Mouse (Mus musculus): ENCODE measurements at regions not wholly inside any gene's neighbourhood (a gene's known extent, or its start where the extent isn't known, plus 50 kb on each side); places are given as distances from the start of the nearest gene placed in this dataset.

GRCm38 (mm10) chr7:69877031-69877430 is 489.5 kb downstream of the Nr2f2 start:
- TF ChIP-seq POLR2A (IDR thresholded peaks at IDR 0.05; ENCODE audit: extremely low read depth, insufficient read depth, low read length) = no peak
- no peak for TF ChIP-seq CTCF (IDR thresholded peaks at IDR 0.05; ENCODE audit: extremely low read depth, insufficient read depth, low read length)

Measured in cortical plate, adult 2 months (tissue).